Mouse (Mus musculus) liver, embryonic 16.5 days (tissue): ENCODE results near the gene Zmynd11. TPM values are rescaled to one million over a fixed set of nuclear protein-coding genes. Genes with fewer than 3 reads are reported as not detected.

Source experiments
- ATAC-seq: fragments of 200-750 bp; cut with Nextera tagmentation; 2 replicates; pipeline ENCODE4 v1.8.0; 2017; ENCODE audit warnings: low read depth, mild to moderate bottlenecking, moderate number of reproducible peaks, moderate library complexity
- H3K27ac ChIP-seq: fragments of 300-500 bp; sonication (generic); 2 replicates; pipeline ENCODE4 v1.5.1; 2014; ENCODE audit warnings: mild to moderate bottlenecking, low read length
- H3K27me3 ChIP-seq: fragments of 300-500 bp; sonication (generic); 2 replicates; pipeline ENCODE4 v1.6.1; 2014; ENCODE audit warnings: low read depth, low read length, mixed read lengths; ENCODE audit not compliant: control insufficient read depth, insufficient read depth
- H3K36me3 ChIP-seq: fragments of 300-500 bp; sonication (generic); 2 replicates; pipeline ENCODE4 v1.6.1; 2014; ENCODE audit warnings: mild to moderate bottlenecking; ENCODE audit not compliant: control insufficient read depth, insufficient read depth
- H3K4me1 ChIP-seq: fragments of 300-500 bp; sonication (generic); 2 replicates; pipeline ENCODE4 v1.6.1; 2014; ENCODE audit warnings: low read depth, low read length, mixed read lengths; ENCODE audit not compliant: control insufficient read depth
- H3K4me2 ChIP-seq: fragments of 300-500 bp; sonication (generic); 2 replicates; pipeline ENCODE4 v1.6.1; 2014; ENCODE audit warnings: low read depth, low read length, mixed read lengths
- H3K4me3 ChIP-seq: fragments of 300-500 bp; sonication (generic); 2 replicates; pipeline ENCODE4 v1.5.1; 2014; ENCODE audit warnings: low read depth, mild to moderate bottlenecking, low read length
- H3K9ac ChIP-seq: fragments of 300-500 bp; sonication (generic); 2 replicates; pipeline ENCODE4 v1.6.1; 2014; ENCODE audit warnings: low read depth, low read length
- H3K9me3 ChIP-seq: fragments of 300-500 bp; sonication (generic); replicated peaks from 2 replicates; pipeline ENCODE4 v1.6.1; 2016; ENCODE audit warnings: low read length; ENCODE audit not compliant: control insufficient read depth
- WGBS: fragments of 180-500 bp; shearing (Covaris S2); extraction: QIAGEN DNeasy Blood & Tissue Kit; methylation state at CpG from one replicate; pipeline ENCODE4 v1.1.7; 2014; ENCODE audit not compliant: insufficient replicate concordance; 5-methylcytosine and 5-hydroxymethylcytosine counted together
- polyA plus RNA-seq: library from polyadenylated mRNA; unstranded; fragments of >200 nt; fragmentation: Nextera tagmentation; extraction: Ambion mirVana; gene quantifications from 2 replicates; pipeline ENCODE4 v1.2.1, GENCODE M21; 2015

The Zmynd11 gene
- polyA plus RNA-seq, 1 experiment from 2014 or later: 22.0 TPM

DNA sequence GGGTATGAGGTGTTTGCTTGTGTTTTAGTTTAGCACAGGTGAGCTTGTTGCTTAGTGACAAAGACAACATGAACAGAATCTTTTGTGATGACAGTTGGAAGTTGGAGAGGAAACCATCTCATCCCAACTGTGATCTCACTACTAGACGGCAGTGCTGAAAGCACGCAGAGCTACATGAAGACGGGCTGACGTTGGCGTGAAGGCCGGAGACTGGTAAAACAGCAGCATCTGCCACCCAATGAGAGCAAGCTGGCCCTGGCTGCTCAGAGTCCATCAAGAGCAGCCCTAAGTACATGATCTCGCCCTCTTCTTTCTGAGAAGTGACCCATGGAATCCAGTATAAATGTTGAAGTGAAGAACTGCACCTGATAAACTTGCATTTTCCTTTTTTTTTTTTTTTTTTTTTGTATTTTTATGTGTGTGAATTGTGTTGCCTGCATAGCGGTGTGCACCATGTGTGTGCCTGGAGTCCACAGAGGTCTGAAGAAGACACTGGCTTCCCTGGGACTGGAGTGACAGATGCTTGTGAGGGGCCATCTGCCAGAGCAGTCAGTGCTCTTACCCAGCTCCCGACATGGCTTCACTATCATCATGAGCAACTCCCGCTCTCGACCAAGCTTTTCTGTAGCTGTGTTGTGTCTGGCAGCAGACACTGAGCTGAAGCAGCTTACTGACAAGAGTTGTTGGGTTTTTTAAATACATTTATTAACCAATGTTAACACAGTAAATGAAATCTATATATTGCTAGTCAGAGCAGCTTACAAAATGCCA lies 80.8 kb downstream of the Zmynd11 start:
- Histone ChIP-seq H3K27me3 (no peaks in the 10 kb centered on the region), H3K4me3 (no peak overlapping the region), H3K9ac (no peak overlapping the region), H3K9me3 (no peaks in the 10 kb centered on the region), H3K36me3 (peaks cover 6% of the 10 kb centered on the region), H3K27ac (no peak overlapping the region), H3K4me1 (no peaks in the 10 kb centered on the region), H3K4me2 (no peak overlapping the region)
- ATAC-seq: no peak
- 83% methylated on average over 11 of the region's 11 CpGs for WGBS

DNA sequence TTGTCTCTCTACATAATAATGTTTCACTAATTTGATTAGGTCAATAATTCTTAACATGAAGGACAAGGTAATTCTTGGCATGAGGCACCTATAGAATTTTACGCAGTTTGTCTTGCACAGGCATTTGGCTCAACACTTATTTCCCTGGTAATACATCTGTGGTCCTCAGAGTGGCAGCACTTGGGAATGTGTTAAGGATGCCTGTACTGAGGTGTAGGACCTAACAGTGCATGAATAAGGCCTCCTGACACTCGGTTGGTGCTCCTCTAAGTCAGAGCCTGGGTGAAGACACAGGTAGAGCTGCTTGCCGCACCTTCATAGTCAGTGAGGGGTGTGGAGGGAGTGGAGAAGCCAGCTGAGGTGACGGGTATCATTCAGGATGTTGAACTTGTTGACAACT lies 81.8 kb downstream of the Zmynd11 start:
- no peaks in the 10 kb centered on the region for H3K9me3 ChIP-seq
- ATAC-seq: no peak
- H3K4me3 ChIP-seq: no peak overlapping the region
- no peak overlapping the region for H3K9ac ChIP-seq
- H3K4me2 ChIP-seq: no peak overlapping the region
- no peak overlapping the region for H3K27ac ChIP-seq
- WGBS: 76% methylated on average over 4 of the region's 4 CpGs
- H3K4me1 ChIP-seq: no peaks in the 10 kb centered on the region
- no peaks in the 10 kb centered on the region for H3K27me3 ChIP-seq
- peaks cover 6% of the 10 kb centered on the region for H3K36me3 ChIP-seq

DNA sequence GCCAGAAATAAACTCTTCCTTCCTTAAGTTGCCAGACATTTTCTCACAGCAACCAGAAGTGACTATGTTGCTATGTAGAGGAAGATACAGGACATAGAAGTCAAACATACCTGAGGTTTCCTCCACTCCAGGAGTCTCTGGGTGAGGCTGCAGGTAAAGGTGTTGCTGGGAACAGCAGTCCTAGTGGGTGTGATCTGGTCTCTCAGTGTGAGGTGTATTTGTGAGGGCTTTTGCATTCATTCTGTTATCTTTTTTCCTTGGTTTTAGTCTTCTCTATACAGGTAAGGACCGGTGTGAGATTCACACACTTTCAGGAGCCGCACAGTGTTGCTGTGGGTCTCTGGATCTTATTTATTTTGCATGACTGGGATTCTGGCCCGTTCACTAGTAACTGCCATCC lies 83.6 kb downstream of the Zmynd11 start:
- WGBS: 88% methylated on average over 3 of the region's 3 CpGs
- Histone ChIP-seq H3K9ac (no peak overlapping the region), H3K27ac (no peak overlapping the region), H3K4me3 (no peak overlapping the region), H3K27me3 (no peaks in the 10 kb centered on the region), H3K36me3 (no peaks in the 10 kb centered on the region; the same call in none of the 2 replicates), H3K9me3 (no peaks in the 10 kb centered on the region), H3K4me1 (no peaks in the 10 kb centered on the region), H3K4me2 (no peak overlapping the region)
- ATAC-seq: no peak

- WGBS: 74% methylated on average over 1 of the region's 1 CpGs
- Histone ChIP-seq H3K9me3 (no peaks in the 10 kb centered on the region), H3K9ac (no peak overlapping the region), H3K27ac (no peak overlapping the region), H3K4me1 (no peaks in the 10 kb centered on the region), H3K36me3 (no peaks in the 10 kb centered on the region), H3K27me3 (no peaks in the 10 kb centered on the region), H3K4me3 (no peak overlapping the region), H3K4me2 (no peak overlapping the region)
- no peak for ATAC-seq
These were observed 91.0 kb downstream of the Zmynd11 start for GRCm38 (mm10) chr13:9674126-9674525.

- no peak for ATAC-seq
- no peak overlapping the region for H3K9ac ChIP-seq
These were observed 95.9 kb downstream of the Zmynd11 start for GRCm38 (mm10) chr13:9669246-9669645.

GRCm38 (mm10) chr13:9667954-9668496 lies 97.1 kb downstream of the Zmynd11 start:
- Histone ChIP-seq H3K4me2 (no peak overlapping the region), H3K9ac (no peak overlapping the region), H3K4me1 (no peaks in the 10 kb centered on the region), H3K27me3 (no peaks in the 10 kb centered on the region), H3K27ac (no peak overlapping the region), H3K9me3 (no peaks in the 10 kb centered on the region), H3K4me3 (no peak overlapping the region), H3K36me3 (no peaks in the 10 kb centered on the region)
- no peak for ATAC-seq
- WGBS: 62% methylated on average over 7 of the region's 7 CpGs

More at GRCm38 (mm10) chr13:9669246-9669645, 95.9 kb downstream of the Zmynd11 start:
- Histone ChIP-seq H3K27me3 (no peaks in the 10 kb centered on the region), H3K4me1 (no peaks in the 10 kb centered on the region), H3K36me3 (no peaks in the 10 kb centered on the region), H3K9me3 (no peaks in the 10 kb centered on the region), H3K4me2 (no peak overlapping the region), H3K4me3 (no peak overlapping the region), H3K27ac (no peak overlapping the region)
- WGBS: 68% methylated on average over 5 of the region's 5 CpGs

DNA sequence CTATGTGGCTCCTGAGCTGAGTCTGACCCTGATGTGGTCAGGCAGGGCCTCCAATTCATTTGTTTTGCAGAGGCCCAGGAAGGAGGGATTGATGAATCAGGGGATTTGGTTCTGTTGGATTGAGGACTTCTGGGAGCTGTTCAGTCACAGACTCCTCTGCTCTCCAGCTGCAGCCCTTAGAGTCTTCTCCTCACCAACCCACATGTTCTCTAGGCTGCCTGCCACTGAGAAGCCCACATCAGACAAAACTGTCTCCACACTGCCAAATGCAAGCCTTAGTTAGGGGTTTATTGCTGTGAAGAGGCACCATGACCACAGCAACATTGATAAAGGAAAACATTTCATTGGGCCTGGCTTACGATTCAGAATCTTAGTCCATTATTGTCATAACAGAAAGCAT lies 101.5 kb downstream of the Zmynd11 start:
- H3K9me3 ChIP-seq: no peaks in the 10 kb centered on the region
- WGBS: 65% methylated on average over 1 of the region's 1 CpGs
- no peak overlapping the region for H3K4me2 ChIP-seq
- H3K27ac ChIP-seq: no peak overlapping the region
- H3K4me1 ChIP-seq: peaks cover 2% of the 10 kb centered on the region; the same call in 1 of the 2 replicates
- H3K4me3 ChIP-seq: no peak overlapping the region
- no peaks in the 10 kb centered on the region for H3K36me3 ChIP-seq
- H3K27me3 ChIP-seq: no peaks in the 10 kb centered on the region
- no peak for ATAC-seq
- no peak overlapping the region for H3K9ac ChIP-seq

GRCm38 (mm10) chr13:9660711-9661110 lies 104.4 kb downstream of the Zmynd11 start:
- no peak for ATAC-seq
- 62% methylated on average over 1 of the region's 1 CpGs for WGBS
- H3K9me3 ChIP-seq: no peaks in the 10 kb centered on the region
- no peak overlapping the region for H3K27ac ChIP-seq
- peaks cover 2% of the 10 kb centered on the region; the same call in 1 of the 2 replicates for H3K4me1 ChIP-seq
- H3K9ac ChIP-seq: no peak overlapping the region
- H3K36me3 ChIP-seq: no peaks in the 10 kb centered on the region
- no peak overlapping the region for H3K4me2 ChIP-seq
- no peaks in the 10 kb centered on the region for H3K27me3 ChIP-seq
- no peak overlapping the region for H3K4me3 ChIP-seq

GRCm38 (mm10) chr13:9656613-9657012 lies 108.5 kb downstream of the Zmynd11 start:
- Histone ChIP-seq H3K9ac (no peak overlapping the region), H3K36me3 (no peaks in the 10 kb centered on the region), H3K4me2 (no peak overlapping the region), H3K27ac (no peak overlapping the region), H3K4me3 (no peak overlapping the region), H3K27me3 (no peaks in the 10 kb centered on the region), H3K9me3 (no peaks in the 10 kb centered on the region), H3K4me1 (peaks cover 2% of the 10 kb centered on the region; the same call in 1 of the 2 replicates)
- 75% methylated on average over 6 of the region's 6 CpGs for WGBS
- no peak for ATAC-seq
